Mouse (Mus musculus) induced T-regulatory cell, adult 2 months (primary cell): Measurements from ENCODE around the gene Klhl24.

Source experiments
- DNase-seq: peaks from one replicate; pipeline ENCODE4 v3.0.0-alpha.2; 2012; ENCODE audit warnings: low read depth

Klhl24 gene

GRCm38 (mm10) chr16:20144568-20144967 lies 47.2 kb downstream of the Klhl24 start:
- peak; percentile 27 for DNase-seq

GRCm38 (mm10) chr16:20151991-20152390 lies 54.6 kb downstream of the Klhl24 start:
- no peak for DNase-seq

- DNase-seq = no peak
Measured at GRCm38 (mm10) chr16:20153742-20154141, 56.4 kb downstream of the Klhl24 start.

DNA sequence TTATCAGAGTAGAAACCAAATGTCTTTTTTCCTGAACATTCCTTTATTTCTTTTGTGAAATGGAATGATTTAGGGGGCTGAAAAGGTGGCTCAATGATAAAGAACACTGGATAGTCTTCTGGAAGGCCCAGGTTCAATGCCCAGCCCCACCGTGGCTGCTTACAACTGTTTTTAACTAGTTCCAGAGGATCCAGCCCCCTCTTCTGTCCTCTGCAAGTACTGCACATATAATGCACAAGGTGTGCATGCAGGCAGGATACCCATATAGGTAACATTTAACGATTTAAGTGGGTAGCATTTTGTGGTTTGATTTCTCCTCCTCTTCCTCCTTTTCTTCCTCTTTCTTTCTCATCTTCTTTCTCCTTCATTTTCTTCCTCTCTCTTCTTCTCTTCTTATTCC lies 62.8 kb downstream of the Klhl24 start:
- peak; percentile 42 for DNase-seq

GRCm38 (mm10) chr16:20169071-20169470 lies 71.7 kb downstream of the Klhl24 start:
- no peak for DNase-seq

DNA sequence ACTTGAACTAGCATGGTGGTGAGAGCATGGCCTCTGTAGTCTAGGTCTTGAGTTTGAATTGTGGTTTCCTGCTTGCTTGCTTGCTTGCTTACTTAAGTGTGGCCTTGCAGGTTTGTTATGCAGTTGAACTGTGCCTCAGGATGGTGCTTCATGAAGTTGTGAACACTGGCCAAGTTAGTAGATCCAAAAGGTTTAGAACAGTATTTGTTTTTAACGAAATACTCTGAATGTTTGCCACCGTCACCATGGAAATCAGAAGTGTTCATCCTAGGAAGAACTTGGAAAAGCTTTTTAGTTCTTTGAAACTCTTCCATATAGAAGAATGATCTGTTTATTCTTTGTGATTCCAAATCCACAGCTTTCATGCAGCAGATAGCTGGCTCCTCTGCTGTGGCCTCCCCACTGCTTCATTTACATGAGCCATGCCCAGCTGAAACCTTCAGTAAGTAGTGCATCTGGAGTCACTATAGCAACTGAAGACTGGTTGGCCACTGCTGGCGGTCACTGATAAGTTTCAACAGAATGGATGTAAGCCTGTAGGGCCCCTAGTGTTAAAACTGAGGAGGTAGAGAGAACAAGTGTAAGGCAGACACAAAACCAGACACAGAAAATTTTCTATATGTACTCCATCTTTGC lies 72.2 kb downstream of the Klhl24 start:
- DNase-seq = no peak
